Mouse (Mus musculus) adrenal gland, adult 8-10 months (tissue): ENCODE measurements around the gene Tfdp2. TPM values are rescaled to one million over a fixed set of nuclear protein-coding genes. Genes with fewer than 3 reads are reported as not detected.

Experiments
- DNase-seq: peaks from one replicate; pipeline ENCODE4 v3.0.0; 2022
- total RNA-seq, 4 experiments: library from RNA; stranded (reverse); gene quantifications; 2 replicates each; pipeline ENCODE4 v1.2.4; 2022

The Tfdp2 gene
- total RNA-seq, 4 experiments from 2014 or later = 86.3 to 118 (median 111) TPM

DNA sequence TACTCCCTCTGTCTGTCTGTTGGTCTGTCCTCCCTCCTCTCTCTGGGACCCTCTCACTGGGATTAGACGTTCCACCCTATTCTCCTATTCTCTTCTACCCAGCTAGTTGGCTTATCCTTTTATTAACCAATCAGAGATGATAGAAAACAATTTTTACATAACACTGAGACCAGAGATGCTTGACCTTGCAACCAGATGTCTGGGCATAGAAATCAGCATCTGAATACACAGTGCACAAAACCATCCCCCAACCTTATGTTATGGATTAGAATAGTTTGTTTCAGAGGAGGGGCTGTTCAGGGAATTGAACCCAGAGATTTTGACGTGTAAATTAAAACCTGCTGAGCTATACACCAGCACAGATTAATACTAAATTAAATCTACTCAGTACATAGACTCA lies 34.2 kb downstream of the Tfdp2 start:
- DNase-seq = no peak

DNA sequence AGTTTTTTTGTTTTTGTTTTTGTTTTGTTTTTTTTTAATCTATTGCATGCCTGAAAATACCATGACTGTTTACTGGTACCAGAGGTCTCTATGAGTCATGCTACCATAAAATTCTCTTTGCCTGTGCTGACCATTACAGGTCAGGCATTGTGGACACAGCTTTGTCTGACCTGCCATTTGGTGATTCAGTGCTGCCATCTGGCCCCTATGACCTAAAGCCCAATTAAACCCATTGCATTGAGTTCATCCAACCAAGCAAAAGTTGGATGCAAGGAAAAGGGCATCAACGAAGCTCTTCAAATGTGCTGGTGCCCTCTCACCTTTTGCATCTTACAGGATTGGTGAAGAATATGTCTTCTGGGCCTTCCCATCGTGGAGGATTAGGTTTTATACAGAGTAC lies 39.4 kb downstream of the Tfdp2 start:
- no peak for DNase-seq

DNA sequence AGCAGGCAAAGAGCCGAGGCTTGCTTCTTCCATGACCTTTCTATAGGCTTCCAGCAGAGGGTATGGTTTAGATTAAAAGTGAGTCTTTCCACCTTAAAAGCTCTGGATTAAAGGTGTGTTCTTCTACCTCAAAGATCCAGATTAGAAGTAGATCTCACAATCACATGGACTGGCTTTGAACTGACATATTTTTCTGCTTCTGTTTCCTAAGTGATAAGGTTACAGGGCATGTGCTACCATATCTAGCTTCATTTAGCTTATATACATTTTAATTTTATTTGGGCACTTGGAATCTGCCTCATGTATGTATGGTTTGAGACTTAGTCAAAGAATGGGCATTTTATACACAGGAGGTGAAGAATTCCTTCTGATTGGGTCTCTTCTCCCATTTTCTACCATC lies 41.3 kb downstream of the Tfdp2 start:
- no peak for DNase-seq

DNA sequence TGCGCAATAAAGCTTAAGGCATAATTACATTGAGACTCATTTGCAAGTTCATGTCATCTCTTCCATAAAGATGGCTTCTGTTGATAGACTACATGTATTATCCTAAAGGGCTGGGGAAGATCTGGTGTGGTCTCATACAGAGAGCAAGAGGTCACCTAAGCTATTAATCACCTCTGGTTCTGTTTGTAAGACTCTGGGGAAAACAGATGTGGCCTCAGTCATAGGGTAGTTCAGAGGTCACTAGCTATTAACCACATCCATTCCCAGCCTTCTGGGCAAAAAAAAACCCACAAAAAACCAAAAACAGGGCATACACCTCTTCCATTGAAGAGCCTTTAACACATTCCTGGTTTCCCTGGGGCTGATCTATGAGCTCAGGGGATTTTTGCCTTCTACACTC lies 42.2 kb downstream of the Tfdp2 start:
- no peak for DNase-seq

DNA sequence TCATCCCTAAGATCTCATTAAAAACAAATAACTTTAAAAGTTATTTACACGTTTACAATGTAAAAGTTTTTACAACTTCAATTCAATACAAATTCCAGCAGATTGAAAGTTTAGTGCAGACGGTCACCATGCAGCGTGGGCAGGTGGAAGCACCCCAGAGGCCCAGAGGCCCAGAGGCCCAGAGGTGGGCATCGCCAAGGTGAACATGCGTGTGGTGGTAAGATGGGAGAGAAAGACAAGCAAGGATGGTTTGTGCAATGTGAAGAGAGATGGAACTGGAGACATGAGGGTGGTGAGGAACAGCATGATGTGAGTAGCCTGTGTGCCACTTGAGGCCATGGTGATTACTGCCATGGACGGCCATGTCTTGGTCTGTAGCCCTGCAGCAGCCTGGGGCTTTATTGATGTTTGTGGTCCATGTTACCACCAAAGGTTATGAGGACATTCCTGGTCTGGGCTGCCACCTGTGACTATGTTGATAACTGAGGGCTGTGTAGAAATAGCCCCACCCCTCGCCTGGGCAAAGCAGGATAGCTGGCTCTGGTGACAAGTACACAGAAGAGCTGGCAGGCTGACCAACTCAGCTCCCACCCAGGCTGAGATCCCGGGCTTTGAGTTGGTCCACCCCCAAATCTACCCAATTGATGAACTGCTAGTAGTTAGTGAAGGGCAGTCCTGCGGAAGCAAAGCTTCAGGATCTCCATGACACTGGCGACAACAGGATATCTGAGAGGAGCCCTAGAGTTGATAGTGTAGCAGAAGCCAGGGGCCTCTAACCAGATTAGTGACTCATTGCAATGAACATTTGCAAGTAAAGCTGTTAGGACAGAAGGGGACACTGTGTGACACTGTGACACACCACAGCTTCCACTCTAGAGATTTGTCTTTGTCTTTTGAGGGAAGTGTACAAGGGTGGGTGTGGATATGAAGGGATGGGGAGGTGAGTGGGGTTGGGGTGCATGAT lies 45.3 kb downstream of the Tfdp2 start:
- DNase-seq = no peak

DNA sequence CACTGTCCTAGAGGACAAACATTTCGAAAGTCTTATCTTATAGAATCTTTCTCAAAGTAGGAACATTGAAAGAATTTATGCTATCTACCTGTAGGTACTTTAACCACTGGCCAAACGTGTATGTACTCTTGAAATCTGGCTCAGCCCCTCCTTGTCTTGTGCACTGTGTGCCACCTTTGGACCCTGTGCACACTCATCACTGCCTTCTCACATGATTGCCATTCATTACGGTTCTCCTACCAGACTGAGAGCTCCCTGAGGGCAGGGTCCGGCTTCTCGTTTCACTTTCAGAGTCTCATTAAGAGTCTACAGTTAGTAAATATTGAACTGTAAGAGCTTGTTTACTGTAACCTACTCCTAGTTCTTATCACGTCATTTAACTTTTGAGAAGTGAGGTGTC lies 47.8 kb downstream of the Tfdp2 start:
- DNase-seq = no peak

DNA sequence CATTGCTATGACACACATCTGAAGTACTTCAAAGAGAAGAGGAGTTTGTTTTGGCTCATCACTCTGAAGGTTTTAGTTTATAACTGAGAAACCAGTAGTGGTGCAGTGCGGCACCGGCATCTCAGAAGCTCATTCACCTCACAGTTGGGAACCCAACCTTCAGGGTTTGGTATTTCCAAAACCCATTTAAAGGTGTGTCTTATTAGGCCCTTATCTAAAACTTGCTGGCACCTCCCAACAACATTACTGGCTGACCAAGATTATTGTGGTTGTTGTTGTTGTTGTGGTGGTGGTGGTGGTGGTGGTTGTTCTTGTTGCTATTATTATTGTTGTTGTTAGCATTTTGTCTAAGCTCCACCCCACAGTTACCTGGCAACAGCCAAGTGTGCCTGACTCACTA lies 58.7 kb downstream of the Tfdp2 start:
- no peak for DNase-seq

DNA sequence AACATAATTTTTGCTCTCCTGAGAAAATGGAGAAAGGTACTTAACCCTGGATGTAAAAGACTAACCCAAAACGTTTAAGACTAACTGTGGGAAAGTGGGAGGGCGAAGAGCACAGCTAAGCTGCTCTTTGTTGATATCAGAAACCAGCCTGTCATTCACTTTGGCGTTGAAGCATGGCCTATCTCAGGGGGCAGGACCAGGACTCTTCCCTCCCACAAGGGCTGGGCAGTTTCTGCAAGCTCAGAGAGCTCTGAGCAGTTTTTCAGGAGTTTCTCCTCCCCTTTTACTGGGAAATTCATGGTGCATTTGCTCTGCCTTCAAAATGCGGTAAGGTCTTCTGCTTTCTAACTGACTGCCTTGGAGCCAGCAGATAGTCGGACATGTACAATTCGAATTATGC lies 62.4 kb downstream of the Tfdp2 start:
- DNase-seq = no peak

DNA sequence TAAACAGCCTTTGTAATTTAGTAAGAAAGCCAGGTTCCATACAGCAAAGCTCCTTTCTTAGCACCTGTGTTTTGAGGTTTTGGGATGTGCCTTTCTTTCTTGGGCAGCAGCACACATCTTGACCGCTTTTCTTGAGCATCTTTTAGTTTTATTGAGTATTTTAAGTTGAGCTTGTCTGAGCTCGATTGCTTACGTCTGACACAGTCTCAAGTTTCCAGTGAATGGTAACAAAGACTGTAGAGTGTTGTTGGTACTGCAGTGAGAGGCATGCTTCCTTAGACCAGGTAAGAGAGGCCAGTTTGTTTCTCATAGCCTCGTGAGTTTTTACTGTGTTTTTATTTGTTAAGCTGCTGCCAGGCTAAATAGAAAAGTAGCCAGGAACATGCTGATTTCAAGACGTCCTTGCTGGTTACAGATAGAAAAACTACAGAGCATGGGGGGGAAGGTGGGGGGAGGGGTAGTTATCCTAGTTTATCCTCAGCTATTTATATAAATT lies 63.0 kb downstream of the Tfdp2 start:
- DNase-seq = no peak

DNA sequence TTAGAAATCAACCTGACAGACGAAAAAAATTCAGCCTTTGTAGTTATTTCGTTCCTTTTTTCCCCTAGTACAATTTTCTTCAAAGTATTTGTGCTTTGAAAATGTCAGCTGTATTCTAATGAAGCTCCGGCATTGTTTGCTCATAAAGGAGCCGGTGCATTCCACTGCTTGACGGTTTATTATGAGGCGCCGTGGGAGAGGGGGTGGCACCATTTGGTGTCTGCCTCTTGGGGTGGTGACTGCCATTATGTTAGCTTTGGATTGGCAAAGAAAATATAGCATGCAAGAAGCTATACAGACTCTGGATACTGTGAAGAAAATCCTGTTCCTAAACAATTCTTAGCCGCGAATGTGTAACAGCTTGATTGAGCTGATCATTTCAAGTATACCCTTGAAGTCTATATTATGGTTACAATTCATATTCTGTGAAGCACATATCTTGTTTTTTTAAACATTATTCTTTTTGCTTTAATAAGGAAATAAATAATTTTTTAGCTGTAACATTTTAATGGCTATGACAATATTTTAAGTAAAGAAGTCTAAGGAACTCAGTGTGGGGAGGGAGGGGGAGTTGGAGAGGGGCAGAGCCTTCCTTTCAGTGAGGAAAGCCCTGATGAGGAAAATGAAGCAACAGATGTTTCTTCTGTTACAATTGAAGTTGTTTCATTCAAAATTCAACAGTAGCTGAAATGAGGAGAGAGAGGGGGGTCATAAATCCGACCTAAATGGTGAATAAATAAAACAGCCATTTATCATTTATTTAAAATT lies 63.9 kb downstream of the Tfdp2 start:
- DNase-seq = no peak

DNA sequence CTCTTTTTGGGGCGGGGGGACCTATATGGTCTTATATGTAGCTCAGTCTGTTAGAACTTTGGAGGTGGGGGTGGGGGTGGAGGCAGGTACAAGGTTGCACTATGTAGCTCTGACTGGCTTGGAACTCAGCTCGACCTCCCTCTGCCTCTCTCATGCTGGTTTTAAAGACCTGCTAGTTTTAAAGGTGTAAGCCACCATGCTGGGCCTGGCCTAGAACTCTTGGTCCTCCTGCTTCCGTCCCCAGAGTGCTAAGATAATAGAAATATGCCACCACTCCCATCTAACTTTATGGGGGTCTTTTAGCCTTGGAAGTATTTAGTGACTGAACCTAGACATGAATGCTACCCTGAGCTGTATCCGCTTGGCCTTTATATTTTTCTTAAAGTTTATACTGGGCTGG lies 65.0 kb downstream of the Tfdp2 start:
- no peak for DNase-seq

DNA sequence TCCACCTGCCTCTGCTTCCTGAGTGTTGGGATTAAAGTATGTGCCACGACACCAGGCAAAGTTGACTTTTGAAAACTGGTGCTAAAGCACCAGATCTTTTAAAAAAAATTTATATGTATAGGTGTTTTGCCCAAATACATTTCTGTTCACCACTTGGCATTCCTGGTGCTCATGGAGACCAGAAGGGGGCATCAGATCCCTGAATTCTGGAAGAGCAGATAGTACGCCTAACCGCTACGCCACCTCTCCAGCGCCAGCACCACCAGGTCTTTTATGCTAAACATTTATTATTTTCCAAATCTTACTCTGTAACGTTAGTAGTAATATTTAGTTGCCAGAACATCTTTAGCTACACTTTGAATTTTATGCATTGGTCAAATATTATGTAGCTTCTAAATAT lies 65.9 kb downstream of the Tfdp2 start:
- no peak for DNase-seq

DNA sequence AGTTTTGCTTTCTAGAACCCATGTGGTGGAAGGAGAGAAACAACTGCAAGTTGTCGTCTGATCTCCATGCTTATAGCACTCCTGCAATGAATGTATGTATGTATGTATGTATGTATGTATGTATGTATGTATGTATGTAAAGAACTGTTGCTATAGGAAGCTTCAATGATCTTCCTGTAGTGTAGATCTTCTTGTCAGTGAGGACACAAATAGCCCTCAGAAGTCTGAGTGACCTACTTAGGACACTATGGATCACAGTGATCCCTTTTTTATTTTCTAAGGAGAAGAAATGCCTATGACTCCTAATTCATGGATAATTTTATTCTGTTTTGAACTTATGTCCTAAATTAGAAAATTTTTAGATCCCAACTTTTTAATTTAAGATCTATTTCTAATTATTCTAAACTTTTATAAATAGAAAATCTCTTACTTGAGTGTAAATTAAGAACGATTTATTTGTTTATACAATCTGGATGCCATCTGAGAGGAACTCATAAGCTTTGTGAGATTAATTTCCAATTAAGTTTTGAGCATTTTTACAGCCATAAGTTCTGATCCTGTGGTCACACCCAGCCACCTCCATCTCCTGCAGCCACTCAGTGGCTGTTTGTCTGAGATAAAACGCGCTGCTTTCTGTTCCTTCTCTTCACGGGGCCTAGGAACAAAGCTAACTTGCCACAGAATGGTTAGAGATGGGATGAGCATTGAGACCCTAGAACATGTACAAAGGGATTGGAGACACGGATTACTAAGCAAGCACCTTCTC lies 70.9 kb downstream of the Tfdp2 start:
- DNase-seq = no peak

DNA sequence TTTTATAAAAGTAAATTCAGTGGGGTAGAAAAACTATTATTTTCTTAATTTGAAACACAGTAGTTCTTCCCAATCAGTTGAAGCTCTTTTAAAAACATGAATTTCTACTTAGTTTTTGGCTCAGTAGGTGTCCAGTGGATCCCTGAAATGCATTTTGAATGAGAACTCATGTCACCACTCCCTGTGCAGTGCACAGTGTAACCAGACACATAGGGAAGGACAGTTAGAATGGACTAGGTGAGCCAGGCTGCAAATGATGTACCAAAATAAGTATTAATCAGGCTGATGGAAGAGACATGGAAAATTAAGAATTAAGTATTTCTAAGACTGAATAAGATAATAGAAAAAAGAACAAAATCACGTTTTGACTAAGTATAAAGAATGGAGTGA lies 71.5 kb downstream of the Tfdp2 start:
- no peak for DNase-seq

DNA sequence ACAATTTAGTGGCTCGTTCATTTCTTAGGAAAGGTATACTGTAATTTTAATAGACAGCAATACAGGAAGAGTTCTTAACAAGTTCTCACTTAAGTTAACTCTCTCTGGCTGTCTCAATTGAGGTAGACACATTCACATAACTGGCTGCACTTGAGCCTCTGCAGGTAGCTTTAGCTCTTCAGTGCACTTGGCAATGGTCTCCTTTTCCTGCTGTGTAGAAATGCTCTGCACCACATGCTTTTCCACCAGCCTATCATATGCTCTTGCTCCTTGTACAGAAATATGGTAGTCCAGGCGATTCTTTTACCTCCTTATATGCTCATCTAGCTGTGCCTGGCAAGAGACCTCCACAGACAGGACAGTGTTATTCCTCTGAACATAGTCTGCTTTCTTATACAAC lies 73.7 kb downstream of the Tfdp2 start:
- no peak for DNase-seq

DNA sequence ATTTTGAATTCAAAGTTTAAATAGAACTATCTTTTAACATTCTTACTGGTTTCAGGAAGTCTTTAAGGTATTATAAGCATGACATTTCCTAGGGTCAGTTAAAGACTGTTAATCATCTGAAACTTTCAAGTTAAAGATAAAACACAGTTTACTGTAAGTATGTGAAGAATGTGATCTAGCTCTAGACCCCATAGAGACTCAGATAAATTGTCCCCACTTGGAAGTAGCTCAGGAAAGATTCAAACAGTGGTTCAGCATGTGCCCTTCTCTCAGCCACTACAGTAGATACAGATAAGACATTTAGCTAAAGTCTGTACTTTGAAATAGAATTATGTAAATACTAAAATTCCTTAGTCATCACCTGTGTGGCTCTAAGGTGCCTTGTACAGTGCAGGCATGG lies 79.5 kb downstream of the Tfdp2 start:
- no peak for DNase-seq

DNA sequence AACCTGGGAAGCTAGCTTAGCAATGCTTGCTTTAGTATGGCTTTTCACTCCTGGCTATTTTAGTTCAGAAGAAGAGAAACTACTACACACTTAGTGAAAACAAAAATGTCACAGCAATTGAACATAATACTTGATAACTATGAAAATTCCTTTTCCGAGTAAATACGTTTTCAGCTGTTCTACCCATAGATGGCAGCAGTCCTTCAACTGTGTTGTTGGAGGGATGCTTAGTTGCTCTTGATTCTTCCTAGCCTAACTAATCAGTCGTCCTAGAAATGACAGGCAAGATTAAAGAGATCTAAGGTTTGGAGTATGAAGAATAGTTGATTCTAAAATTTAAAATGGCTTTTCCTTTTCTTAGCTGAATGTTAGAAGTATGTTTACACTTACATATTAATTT lies 85.4 kb downstream of the Tfdp2 start:
- no peak for DNase-seq

DNA sequence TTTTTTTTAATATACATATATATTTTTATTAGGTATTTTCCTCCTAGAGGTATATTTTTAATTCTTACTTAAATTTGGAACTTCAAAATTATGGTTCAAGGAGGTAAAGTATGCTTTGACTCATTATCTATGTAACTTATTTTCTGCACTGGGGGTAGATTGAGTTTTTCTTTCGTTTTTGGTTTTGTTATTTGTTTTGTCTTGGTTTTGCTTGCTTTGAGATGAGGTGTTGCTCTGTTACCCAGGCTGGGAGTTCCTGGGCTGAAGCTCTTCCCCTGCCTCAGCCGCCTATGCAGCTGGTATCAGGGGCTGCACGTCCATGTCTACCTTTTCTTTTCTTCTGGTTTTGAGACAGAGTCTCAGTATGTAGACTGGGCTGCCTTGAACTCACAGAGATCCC lies 86.0 kb downstream of the Tfdp2 start:
- no peak for DNase-seq

DNA sequence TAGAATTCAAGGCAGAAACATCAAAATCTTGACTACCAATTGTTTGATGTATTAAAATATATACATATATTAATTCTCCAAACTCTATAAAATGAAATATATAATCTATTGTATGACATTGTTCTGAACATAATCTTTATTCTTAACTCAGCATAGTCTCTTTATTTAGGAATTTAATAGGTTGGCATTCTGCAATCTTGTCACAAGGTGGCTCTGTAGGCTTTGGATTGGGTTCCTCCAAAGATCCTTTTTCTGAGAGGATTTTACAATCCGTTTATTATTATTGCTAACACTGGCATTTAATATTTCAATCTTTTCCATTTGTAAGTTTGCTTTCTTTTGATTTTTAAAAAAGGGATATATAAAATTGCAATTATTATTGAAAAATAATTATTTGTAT lies 88.8 kb downstream of the Tfdp2 start:
- no peak for DNase-seq

DNA sequence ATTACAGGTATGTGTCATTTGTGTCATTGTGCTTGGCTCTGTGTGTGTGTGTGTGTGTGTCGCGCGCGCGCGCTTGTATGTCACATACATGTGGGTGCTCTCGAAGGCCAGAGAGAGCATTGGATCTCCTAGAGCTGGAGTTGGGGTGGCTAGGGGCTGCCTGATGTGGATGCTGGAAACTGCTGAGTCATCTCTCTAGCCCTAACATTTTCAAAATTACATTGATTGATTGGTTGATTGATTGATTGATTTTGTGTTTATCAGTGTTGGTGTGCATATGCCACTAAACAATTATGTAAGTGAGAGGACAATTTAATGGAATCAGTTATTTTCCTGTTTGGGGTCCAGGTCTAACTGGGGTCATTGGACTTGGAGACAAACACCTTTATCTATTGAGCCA lies 96.1 kb downstream of the Tfdp2 start:
- no peak for DNase-seq

DNA sequence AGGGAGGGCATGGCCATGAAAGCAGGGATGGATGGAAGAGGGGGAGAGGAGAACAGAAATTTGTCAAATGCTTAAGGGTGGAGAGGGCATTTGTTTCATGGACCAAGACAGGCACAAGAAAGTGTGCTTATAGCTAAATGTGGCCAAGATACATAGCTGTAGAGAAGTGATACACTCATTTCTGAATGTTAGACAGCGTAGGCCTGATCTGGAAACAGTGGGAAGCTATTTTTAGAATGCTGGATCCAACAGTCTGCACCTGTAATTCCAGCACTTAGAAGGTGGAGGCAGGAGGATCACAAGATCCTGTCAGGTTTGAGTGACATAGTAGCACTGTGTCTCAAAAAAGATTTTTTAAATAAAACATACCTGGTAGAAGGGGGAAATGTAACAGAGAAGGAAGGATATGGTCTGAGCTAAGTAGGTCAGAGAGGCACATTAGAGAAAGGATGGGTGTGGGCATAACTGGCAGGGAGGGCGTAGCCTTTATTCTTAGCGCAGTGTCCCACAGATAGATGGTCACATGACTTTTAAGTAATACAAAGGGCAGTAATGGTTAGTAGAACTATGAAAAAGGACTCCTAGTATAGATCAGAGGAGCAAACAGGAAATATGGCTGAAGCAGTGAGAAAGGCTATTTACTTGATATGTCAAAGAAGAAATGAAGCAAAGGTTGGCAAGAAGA lies 103.4 kb downstream of the Tfdp2 start:
- no peak for DNase-seq

DNA sequence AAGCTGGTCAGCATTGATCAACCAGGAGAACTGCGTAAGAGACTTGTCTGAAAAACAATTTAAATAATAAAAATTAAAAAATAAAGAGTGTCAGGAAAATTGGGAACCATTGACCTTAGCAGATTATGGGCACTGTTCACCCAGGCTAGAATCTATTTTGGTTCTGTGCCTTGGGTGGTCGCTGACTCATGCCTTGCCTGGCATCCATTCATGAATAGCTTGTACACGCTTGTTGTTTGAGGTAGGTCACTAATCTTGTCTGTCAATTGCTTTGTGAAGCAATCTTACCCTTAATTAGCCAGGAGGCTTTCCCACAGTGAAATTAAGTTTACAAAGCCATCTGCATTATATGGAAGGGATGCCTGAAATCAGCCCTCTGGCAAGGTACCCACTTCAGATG lies 112.7 kb downstream of the Tfdp2 start:
- DNase-seq = no peak
